16 mouse cellular contexts compared by ENCODE assay signal in genomic region chr4:116731077-116731476, GRCm38 (mm10).
"Had no signal": no experiment of that assay in that cellular context is flagged by ENCODE, and none has a peak within 500 bp of the region (broad histone marks: within the 10 kb centered on the region; RNA-seq: fewer than 3 reads in every experiment).

No protein-coding gene starts in this region.

- DNase-seq: kidney, postnatal 36 days; layer of hippocampus, adult 9-11 months; liver; lung, embryonic 14.5 days; lung, postnatal 10 days; lung, postnatal 4 days; midbrain, embryonic 14.5 days; right cerebral cortex, adult 18-20 months; thymus, postnatal 36 days had no signal

- H3K9ac ChIP-seq: limb, embryonic 12.5 days; liver, embryonic 15.5 days; lung, embryonic 14.5 days; neural tube, embryonic 15.5 days; stomach, embryonic 15.5 days had no signal

- H3K4me1 ChIP-seq: limb, embryonic 12.5 days; liver, embryonic 15.5 days; midbrain, embryonic 10.5 days; neural tube, embryonic 15.5 days; stomach, embryonic 15.5 days had no signal

- H3K27ac ChIP-seq: kidney, postnatal 0 days; limb, embryonic 12.5 days; liver, embryonic 15.5 days; midbrain, embryonic 10.5 days; neural tube, embryonic 15.5 days; stomach, embryonic 15.5 days had no signal

- H3K4me3 ChIP-seq: limb, embryonic 12.5 days; liver, embryonic 15.5 days; midbrain, embryonic 10.5 days; myocyte; neural tube, embryonic 15.5 days; stomach, embryonic 15.5 days had no signal

- H3K9me3 ChIP-seq: limb, embryonic 12.5 days; liver, embryonic 15.5 days; midbrain, embryonic 10.5 days; neural tube, embryonic 15.5 days; stomach, embryonic 15.5 days had no signal

- H3K27me3 ChIP-seq: limb, embryonic 12.5 days; liver, embryonic 15.5 days; neural tube, embryonic 15.5 days; stomach, embryonic 15.5 days had no signal

- H3K36me3 ChIP-seq: limb, embryonic 12.5 days; liver, embryonic 15.5 days; midbrain, embryonic 10.5 days; neural tube, embryonic 15.5 days; stomach, embryonic 15.5 days had no signal

- H3K4me2 ChIP-seq: limb, embryonic 12.5 days; liver, embryonic 15.5 days; lung, embryonic 14.5 days; neural tube, embryonic 15.5 days; stomach, embryonic 15.5 days had no signal
